Mouse (Mus musculus) megakaryocyte, embryonic 14.5 days (primary cell): ENCODE measurements around the gene Arhgap24.

ENCODE experiments used
- FLI1 ChIP-seq: IDR thresholded peaks from 2 replicates; pipeline ENCODE4 v1.6.1; 2012; ENCODE audit warnings: low read length, inconsistent platforms, mixed read lengths
- GATA1 ChIP-seq: IDR thresholded peaks from 3 replicates; pipeline ENCODE4 v1.6.1; 2012; ENCODE audit warnings: mixed read lengths, low read length, inconsistent platforms, borderline replicate concordance

- TF ChIP-seq GATA1 (no peak), FLI1 (no peak)
Measured at GRCm38 (mm10) chr5:102729476-102729875, 248.3 kb downstream of the Arhgap24 start.
